Mouse (Mus musculus): ENCODE results near the gene Rab7b.

- no peak for TF ChIP-seq CTCF (IDR thresholded peaks at IDR 0.05; ENCODE audit: borderline replicate concordance, extremely low read depth, insufficient read depth, insufficient read length)
- TF ChIP-seq POLR2A (IDR thresholded peaks at IDR 0.05; ENCODE audit: borderline replicate concordance, extremely low read depth, insufficient read depth, insufficient read length, poor library complexity, severe bottlenecking) = no peak
Measured at GRCm38 (mm10) chr1:131679644-131680043, 8.9 kb upstream of the Rab7b start.
